Mouse (Mus musculus): ENCODE results near the gene Ndufaf4. TPM values are rescaled to one million over a fixed set of nuclear protein-coding genes. Genes with fewer than 3 reads are reported as not detected.
A peak's percentile ranks its signal among the peaks of the same experiment; 100 is the strongest.
"Not testable (repeated sequence)": the region's sequence is repeated elsewhere in the genome, so short reads cannot be mapped to it uniquely, and the experiment has no call there.

Ndufaf4 gene
- total RNA-seq (2014; rRNA removed) (10.4 and 15.0 TPM in 2 replicates), polyA plus RNA-seq (2015; fragmentation: Nextera tagmentation; extraction: Ambion mirVana) (66.2 and 67.4 TPM in 2 replicates)

DNA sequence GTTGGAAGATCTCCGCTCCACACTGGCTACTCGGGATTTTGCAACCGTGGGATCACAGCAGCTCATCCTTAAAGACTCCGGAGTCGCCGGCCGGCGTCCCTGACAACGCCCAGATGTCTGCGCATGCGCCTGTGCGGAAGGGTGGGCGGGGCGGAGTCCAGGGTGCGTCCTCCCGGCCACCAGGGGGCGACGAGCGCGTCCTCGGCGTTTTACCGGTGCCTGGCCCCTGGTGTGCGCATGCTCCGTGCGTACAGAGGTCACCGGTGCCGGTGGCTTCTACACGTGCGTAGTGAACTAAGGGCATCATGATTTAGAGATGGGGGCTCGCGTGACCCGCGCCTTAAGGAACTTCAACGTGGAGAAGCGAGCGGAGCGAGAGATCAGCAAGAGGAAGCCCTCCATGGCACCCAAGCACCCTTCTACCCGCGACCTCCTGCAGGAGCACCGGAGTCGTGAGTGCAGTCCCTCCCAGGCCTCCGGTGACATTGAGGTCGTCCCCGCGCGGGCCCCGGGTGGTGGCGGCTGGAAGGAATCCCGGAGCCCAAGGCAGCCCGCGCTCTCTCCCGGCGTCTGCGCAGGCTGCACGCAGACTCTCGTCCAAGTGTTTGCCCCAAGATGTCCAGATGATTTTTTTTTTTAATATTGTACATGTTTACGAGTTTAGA is at the start of gene Ndufaf4:
Ndufaf4 (plus strand) TSS at position 233 of the 665 bp plus-strand sequence.
- Histone ChIP-seq H3K27me3 (ENCODE audit: insufficient read depth, low read length) (no peaks in the 10 kb centered on the region), H3K36me3 (ENCODE audit: insufficient read depth, low read length) (peaks cover 7% of the 10 kb centered on the region; the same call in 1 of the 2 replicates), H3K4me2 (ENCODE audit: low read depth, low read length) (peak within 1 kb of the TSS; percentile 92), H3K9me3 (ENCODE audit: low read length) (no peaks in the 10 kb centered on the region), H3K27ac (peak within 1 kb of the TSS; percentile 65; the same call in 1 of the 2 replicates), H3K4me1 (ENCODE audit: insufficient read depth, low read length) (peaks cover 6% of the 10 kb centered on the region), H3K4me3 (ENCODE audit: low read length) (peak within 1 kb of the TSS; percentile 87), H3K9ac (replicated peaks; ENCODE audit: low read length) (peak within 1 kb of the TSS; percentile 78)
- ATAC-seq (peak; percentile 99), DNase-seq (ENCODE audit: low spot score) (peak; percentile 97)
- peak; percentile 94 for TF ChIP-seq CTCF (IDR thresholded peaks at IDR 0.05; ENCODE audit: low read depth)
- under 1% methylated on average over 58 of the region's 58 CpGs for WGBS

DNA sequence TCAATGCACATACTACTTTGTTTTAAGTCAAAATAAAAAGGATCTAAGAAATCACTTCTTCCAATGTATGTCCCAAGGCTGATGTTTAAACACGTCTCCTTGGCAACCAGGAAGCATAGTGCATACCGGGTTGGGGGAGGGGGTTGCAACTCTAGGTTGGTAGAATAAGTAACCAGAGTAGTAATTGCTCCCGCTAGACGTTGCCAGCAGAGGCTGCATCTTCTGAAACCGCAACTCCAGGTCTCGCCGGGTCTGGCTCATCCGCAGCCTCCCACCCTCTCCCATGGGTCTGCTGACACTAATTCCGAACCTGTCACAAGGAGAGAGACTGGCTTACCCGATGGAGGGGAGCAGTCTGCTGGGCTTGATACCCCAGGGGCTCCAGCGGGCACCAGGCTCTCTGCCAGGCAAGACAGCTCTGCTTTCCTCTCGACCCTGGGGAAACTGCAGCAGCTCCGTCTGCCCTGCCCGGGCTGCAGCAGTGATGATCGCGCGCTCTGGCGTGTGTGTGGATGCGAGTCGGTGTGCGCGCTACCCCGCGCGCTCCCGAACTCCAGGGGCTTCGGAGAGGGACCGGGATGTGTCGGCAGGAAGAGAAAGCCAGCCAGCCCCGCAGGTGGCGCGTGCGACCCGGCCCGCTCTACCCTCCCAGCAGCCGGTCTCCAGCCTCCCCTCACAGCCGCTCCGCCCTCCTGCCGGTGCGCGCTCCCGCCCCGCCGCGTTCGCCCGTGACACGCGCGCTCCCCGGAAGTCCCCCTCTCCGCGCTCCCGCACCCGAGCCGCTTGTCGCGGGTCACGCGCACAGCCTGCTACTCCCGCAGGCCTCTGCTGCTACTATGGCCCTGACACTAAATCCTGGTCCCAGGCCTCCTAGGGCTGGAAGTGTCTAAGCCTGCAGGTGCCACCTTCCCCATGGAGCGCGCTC is 47.2 kb upstream of the Ndufaf4 start, which contains the start of gene Klhl32:
Klhl32 (minus strand) TSS at position 724 of the 925 bp plus-strand sequence.
- DNase-seq (ENCODE audit: low spot score): peak; percentile 92
- peak within 1 kb of the TSS; percentile 71 for H3K4me2 ChIP-seq (ENCODE audit: low read depth, low read length)
- peak within 1 kb of the TSS; percentile 88 for H3K9ac ChIP-seq (replicated peaks; ENCODE audit: low read length)
- no peaks in the 10 kb centered on the region for H3K36me3 ChIP-seq (ENCODE audit: insufficient read depth, low read length)
- peak within 1 kb of the TSS; percentile 92 for H3K27ac ChIP-seq
- no peaks in the 10 kb centered on the region; the same call in 1 of the 2 replicates for H3K4me1 ChIP-seq (ENCODE audit: insufficient read depth, low read length)
- H3K4me3 ChIP-seq (ENCODE audit: low read length): peak within 1 kb of the TSS; percentile 82
- peak; percentile 95 for ATAC-seq
- H3K27me3 ChIP-seq (ENCODE audit: insufficient read depth, low read length): no peaks in the 10 kb centered on the region
- no peaks in the 10 kb centered on the region for H3K9me3 ChIP-seq (ENCODE audit: low read length)
- under 1% methylated on average over 60 of the region's 63 CpGs for WGBS
- TF ChIP-seq CTCF (IDR thresholded peaks at IDR 0.05; ENCODE audit: low read depth): peak; percentile 15

- Histone ChIP-seq H3K4me2 (ENCODE audit: low read depth, low read length) (no peak overlapping the region), H3K4me1 (ENCODE audit: insufficient read depth, low read length) (no peaks in the 10 kb centered on the region), H3K27ac (no peak overlapping the region), H3K9ac (replicated peaks; ENCODE audit: low read length) (no peak overlapping the region), H3K9me3 (ENCODE audit: low read length) (no peaks in the 10 kb centered on the region), H3K27me3 (ENCODE audit: insufficient read depth, low read length) (no peaks in the 10 kb centered on the region), H3K4me3 (ENCODE audit: low read length) (no peak overlapping the region), H3K36me3 (ENCODE audit: insufficient read depth, low read length) (no peaks in the 10 kb centered on the region)
- DNase-seq (ENCODE audit: low spot score) (no peak), ATAC-seq (no peak)
- 49% methylated on average over 6 of the region's 6 CpGs for WGBS
- TF ChIP-seq CTCF (IDR thresholded peaks at IDR 0.05; ENCODE audit: low read depth): no peak
These were observed 32.2 kb upstream of the Ndufaf4 start for GRCm38 (mm10) chr4:24865691-24866090.

DNA sequence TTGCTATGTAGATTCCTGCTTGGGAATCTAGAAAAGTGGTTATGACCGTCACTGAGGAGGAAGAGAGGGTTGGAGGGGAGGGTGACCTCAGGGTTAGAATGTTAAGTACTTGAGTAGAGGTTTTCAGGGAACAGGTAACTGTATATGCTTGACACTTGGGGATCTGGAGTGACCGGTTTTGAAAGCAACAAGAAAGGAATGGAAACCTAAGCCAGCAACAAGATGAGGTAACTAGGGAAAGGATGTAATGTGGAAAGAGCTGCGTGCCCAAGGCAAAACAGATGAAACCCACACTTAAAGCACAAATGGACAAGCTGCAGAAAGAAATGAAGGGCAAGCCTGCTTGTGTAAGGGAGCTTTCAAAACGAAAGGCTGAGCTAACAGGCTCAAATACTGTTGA is 28.7 kb upstream of the Ndufaf4 start:
- no peak overlapping the region for H3K4me2 ChIP-seq (ENCODE audit: low read depth, low read length)
- no peak overlapping the region for H3K27ac ChIP-seq
- no peaks in the 10 kb centered on the region for H3K4me1 ChIP-seq (ENCODE audit: insufficient read depth, low read length)
- DNase-seq (ENCODE audit: low spot score): no peak
- H3K9ac ChIP-seq (replicated peaks; ENCODE audit: low read length): no peak overlapping the region
- no peaks in the 10 kb centered on the region for H3K9me3 ChIP-seq (ENCODE audit: low read length)
- no peaks in the 10 kb centered on the region for H3K36me3 ChIP-seq (ENCODE audit: insufficient read depth, low read length)
- H3K4me3 ChIP-seq (ENCODE audit: low read length): no peak overlapping the region
- H3K27me3 ChIP-seq (ENCODE audit: insufficient read depth, low read length): no peaks in the 10 kb centered on the region
- whole genome bisulfite sequencing: 73% methylated on average over 4 of the region's 4 CpGs
- no peak for TF ChIP-seq CTCF (IDR thresholded peaks at IDR 0.05; ENCODE audit: low read depth)
- ATAC-seq: no peak

DNA sequence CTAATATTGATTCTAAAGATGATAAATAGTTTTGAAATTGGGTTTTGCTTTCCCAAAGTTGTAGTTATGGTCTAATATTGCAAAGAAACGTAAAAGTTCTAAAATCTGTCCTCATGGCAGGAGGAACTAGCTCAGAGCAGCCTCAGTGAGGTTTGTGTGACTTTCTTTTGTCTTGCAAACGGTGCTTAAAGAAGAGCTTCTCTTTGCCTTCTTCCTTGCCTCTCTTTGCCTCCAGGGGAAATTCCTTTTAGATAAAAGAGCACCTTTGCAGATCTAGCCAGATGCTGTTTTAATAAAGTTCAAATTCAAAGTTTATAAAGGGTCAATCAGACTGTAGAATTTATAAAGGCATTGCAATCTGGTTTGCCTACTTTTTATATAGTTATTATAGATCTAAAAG is 8.5 kb upstream of the Ndufaf4 start:
- H3K4me2 ChIP-seq (ENCODE audit: low read depth, low read length); H3K9me3 ChIP-seq (ENCODE audit: low read length); H3K36me3 ChIP-seq (ENCODE audit: insufficient read depth, low read length); DNase-seq (ENCODE audit: low spot score); ATAC-seq; H3K27ac ChIP-seq; H3K4me1 ChIP-seq (ENCODE audit: insufficient read depth, low read length); H3K4me3 ChIP-seq (ENCODE audit: low read length); H3K27me3 ChIP-seq (ENCODE audit: insufficient read depth, low read length); H3K9ac ChIP-seq (replicated peaks; ENCODE audit: low read length): not testable (repeated sequence)
- WGBS: 31% methylated on average over 2 of the region's 2 CpGs

GRCm38 (mm10) chr4:24892293-24892692 is 5.6 kb upstream of the Ndufaf4 start:
- not testable (repeated sequence) for H3K4me3 ChIP-seq (ENCODE audit: low read length); H3K27me3 ChIP-seq (ENCODE audit: insufficient read depth, low read length); DNase-seq (ENCODE audit: low spot score); H3K9me3 ChIP-seq (ENCODE audit: low read length); ATAC-seq; H3K9ac ChIP-seq (replicated peaks; ENCODE audit: low read length); H3K36me3 ChIP-seq (ENCODE audit: insufficient read depth, low read length); H3K4me2 ChIP-seq (ENCODE audit: low read depth, low read length); H3K4me1 ChIP-seq (ENCODE audit: insufficient read depth, low read length); H3K27ac ChIP-seq
- 63% methylated on average over 2 of the region's 2 CpGs for WGBS
